Mouse (Mus musculus) bone marrow, adult 2 months (tissue): ENCODE results near the gene Ttll1. TPM values are rescaled to one million over a fixed set of nuclear protein-coding genes. Genes with fewer than 3 reads are reported as not detected.

Experiments used
- H3K27ac ChIP-seq: fragments of 200-500 bp; 2 replicates; pipeline ENCODE4 v1.5.1; 2012; ENCODE audit warnings: low read depth, mild to moderate bottlenecking, control low read depth, inconsistent platforms, low read length; ENCODE audit not compliant: control insufficient read depth, poor library complexity, insufficient read depth
- H3K4me1 ChIP-seq: fragments of 200-500 bp; 2 replicates; pipeline ENCODE4 v1.6.1; 2011; ENCODE audit warnings: low read length; ENCODE audit not compliant: control insufficient read depth, insufficient read depth
- H3K4me3 ChIP-seq: fragments of 200-500 bp; replicated peaks from 2 replicates; pipeline ENCODE3; 2011; ENCODE audit warnings: mild to moderate bottlenecking, low read depth, low read length, control low read depth; ENCODE audit not compliant: control insufficient read depth
- CTCF ChIP-seq: fragments of 200-500 bp; IDR thresholded peaks from 2 replicates; pipeline ENCODE4 v1.5.1; 2011; ENCODE audit warnings: low read length, control low read depth; ENCODE audit not compliant: control insufficient read depth, insufficient read depth
- POLR2A ChIP-seq: fragments of 200-500 bp; IDR thresholded peaks from 2 replicates; pipeline ENCODE4 v1.6.1; 2011; ENCODE audit warnings: low read depth, mild to moderate bottlenecking, control low read depth, low read length, borderline replicate concordance; ENCODE audit not compliant: control insufficient read depth
- WGBS: fragments of 180-500 bp; shearing (Covaris S2); methylation state at CpG from one replicate; pipeline ENCODE4 v1.1.7; 2018; 5-methylcytosine and 5-hydroxymethylcytosine counted together
- polyA plus RNA-seq: library from polyadenylated mRNA; stranded (reverse); fragments of >200 nt; gene quantifications from 2 replicates; pipeline ENCODE4 v1.2.4, GENCODE M21; 2011; ENCODE audit warnings: low replicate concordance; ENCODE audit not compliant: missing spikeins, insufficient read depth, insufficient read length

Gene Ttll1
- polyA plus RNA-seq, 1 experiment = 5.1 TPM

- WGBS = 83% methylated on average over 5 of the region's 5 CpGs
- TF ChIP-seq CTCF (no peak), POLR2A (no peak)
- no peak overlapping the region for H3K4me3 ChIP-seq
- peak overlapping the region; percentile 30 for H3K27ac ChIP-seq
- peaks cover 14% of the 10 kb centered on the region for H3K4me1 ChIP-seq
Measured at GRCm38 (mm10) chr15:83440726-83441125, 70.0 kb downstream of the Ttll1 start.

GRCm38 (mm10) chr15:83436541-83436940 is 74.2 kb downstream of the Ttll1 start:
- no peak overlapping the region for H3K27ac ChIP-seq
- no peak overlapping the region for H3K4me3 ChIP-seq
- H3K4me1 ChIP-seq = peaks cover 10% of the 10 kb centered on the region
- 89% methylated on average over 9 of the region's 9 CpGs for WGBS
- TF ChIP-seq CTCF (no peak), POLR2A (no peak)

GRCm38 (mm10) chr15:83435324-83436090 is 75.2 kb downstream of the Ttll1 start:
- peaks cover 6% of the 10 kb centered on the region for H3K4me1 ChIP-seq

GRCm38 (mm10) chr15:83434692-83435091 is 76.0 kb downstream of the Ttll1 start:
- H3K4me3 ChIP-seq = no peak overlapping the region
- 57% methylated on average over 4 of the region's 4 CpGs for WGBS
- no peak overlapping the region for H3K27ac ChIP-seq
- H3K4me1 ChIP-seq = peaks cover 6% of the 10 kb centered on the region
- TF ChIP-seq CTCF = no peak
- TF ChIP-seq POLR2A = no peak

More at GRCm38 (mm10) chr15:83435324-83436090, 75.2 kb downstream of the Ttll1 start:
- WGBS = 51% methylated on average over 8 of the region's 8 CpGs
- Histone ChIP-seq H3K27ac (no peak overlapping the region), H3K4me3 (no peak overlapping the region)
- TF ChIP-seq POLR2A = no peak

Other genes starting within 250 kb of the Ttll1 start
- gene Arfgap3, start 160.6 kb downstream of the Ttll1 start, polyA plus RNA-seq = 7.5 and 12.1 TPM in 2 replicates
- 47.6 and 48.2 TPM in 2 replicates for gene Pacsin2, start 46.3 kb downstream of the Ttll1 start, polyA plus RNA-seq
- 3.3 and 4.9 TPM in 2 replicates for gene Bik, start 16.0 kb upstream of the Ttll1 start, polyA plus RNA-seq
- gene Tspo, start 52.7 kb upstream of the Ttll1 start, polyA plus RNA-seq = 80.1 and 97.0 TPM in 2 replicates
- gene Mcat, start 52.9 kb upstream of the Ttll1 start, polyA plus RNA-seq = 5.4 and 11.0 TPM in 2 replicates
- 18.6 and 19.8 TPM in 2 replicates for gene Ttll12, start 84.3 kb upstream of the Ttll1 start, polyA plus RNA-seq
- gene Scube1, start 214.1 kb upstream of the Ttll1 start, polyA plus RNA-seq = 0.45 TPM in 1 of 2 replicates, not detected in the other